Mouse (Mus musculus) CD4-positive, CD25-positive, alpha-beta regulatory T cell (primary cell): ENCODE measurements around the gene Olfr1341. TPM values are rescaled to one million over a fixed set of nuclear protein-coding genes. Genes with fewer than 3 reads are reported as not detected.

Experiments
- polyA plus RNA-seq: library from polyadenylated mRNA; unstranded; fragments of 100-300 nt; shearing (Covaris generic); gene quantifications from one replicate; pipeline ENCODE4 v1.2.1, GENCODE M21; 2017

Gene Olfr1341
- polyA plus RNA-seq: 0.10 TPM

DNA sequence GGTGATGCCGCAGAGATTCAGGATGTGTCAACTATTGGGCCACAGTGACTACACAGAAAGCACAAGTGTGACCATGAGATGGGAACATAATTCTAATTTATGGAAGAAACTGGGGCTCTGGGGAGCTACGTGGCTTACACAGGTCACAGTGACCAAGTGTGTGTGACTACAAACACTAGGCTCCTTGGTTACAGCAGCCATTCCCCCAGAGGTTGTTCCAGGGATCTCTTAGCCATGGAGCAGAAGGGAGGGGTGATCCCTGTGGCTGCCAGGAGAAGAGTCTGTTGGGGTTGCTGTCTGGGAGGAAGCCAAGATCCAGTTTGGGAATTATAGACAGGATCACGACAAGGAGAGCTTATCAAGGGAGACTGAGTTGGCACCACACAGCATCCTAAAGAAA is at the start of gene Olfr1341:
TSS of gene Olfr1341 (plus strand) at position 301 of the 400 bp plus-strand sequence.

DNA sequence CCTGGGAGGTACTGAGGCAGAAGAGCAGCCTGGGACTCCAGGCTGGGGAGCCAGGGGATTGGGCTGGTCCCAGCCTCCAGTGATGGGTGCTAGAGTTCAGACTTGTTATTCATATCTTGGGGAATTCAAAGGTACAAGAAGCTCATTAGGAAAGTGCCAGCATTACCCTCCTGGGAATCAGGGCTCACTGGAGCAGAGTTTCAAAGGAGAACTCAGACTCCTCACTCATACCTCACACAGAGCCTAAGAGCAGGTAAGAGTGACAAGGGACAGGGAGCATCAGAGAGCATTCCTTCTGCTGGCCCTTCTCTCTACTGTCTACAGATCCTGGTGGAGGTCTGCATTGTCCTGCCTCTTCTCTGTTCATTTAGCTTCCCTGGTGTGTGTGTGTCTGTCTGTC is 44.7 kb upstream of the Olfr1341 start, which contains the start of gene Olfr62:
TSS of gene Olfr62 (plus strand) at position 301 of the 400 bp plus-strand sequence.

DNA sequence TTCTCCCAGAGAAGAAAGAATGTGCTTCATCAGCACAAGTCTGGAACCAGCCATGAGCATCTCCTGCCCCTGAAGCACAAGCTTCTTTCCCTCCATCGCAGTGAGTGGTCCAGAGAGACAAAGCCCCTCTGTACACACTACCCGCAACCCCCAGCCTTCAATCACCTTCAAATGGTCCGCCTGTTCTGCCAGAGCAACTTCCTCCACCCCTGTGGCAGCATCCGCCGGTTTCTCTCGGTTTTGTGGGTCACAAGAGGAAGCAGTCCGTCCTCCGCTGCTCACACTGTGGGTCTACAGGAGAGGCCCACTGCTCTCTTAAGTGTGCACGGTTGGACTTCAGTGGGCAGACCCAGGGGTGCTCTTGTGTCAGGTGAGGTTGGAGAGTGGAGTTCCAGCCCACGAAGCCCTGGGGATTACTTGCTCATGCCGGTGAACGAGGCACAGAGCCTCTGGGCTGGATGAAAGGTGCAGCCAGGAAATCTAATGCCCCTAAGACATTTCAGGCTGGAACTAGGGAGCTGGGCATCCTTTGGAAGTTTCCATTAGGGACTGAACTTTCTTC is 10.8 kb upstream of the Olfr1341 start, which contains the start of gene Olfr1342:
TSS of gene Olfr1342 (minus strand) at position 345 of the 562 bp plus-strand sequence.

DNA sequence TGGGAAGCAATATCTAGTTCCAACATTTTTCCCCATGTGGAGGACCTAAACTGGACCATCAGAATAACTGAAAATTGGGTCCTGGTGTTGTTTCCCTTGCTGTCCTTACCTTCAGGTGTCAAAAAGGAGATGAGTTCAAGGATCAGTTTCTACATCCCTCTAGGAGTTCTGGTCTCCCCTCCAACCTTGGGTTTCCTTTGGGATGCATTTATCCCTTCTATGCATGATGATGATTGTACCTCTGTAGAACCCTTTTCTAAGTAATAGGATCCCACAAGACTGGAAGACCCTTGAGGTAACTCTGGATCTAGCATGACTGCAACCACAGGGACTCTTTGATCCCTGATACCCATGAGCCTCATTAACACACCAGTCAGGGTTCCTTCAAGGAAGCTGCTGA is 16.5 kb downstream of the Olfr1341 start, which contains the start of gene Olfr1340:
TSS of gene Olfr1340 (plus strand) at position 301 of the 400 bp plus-strand sequence.

DNA sequence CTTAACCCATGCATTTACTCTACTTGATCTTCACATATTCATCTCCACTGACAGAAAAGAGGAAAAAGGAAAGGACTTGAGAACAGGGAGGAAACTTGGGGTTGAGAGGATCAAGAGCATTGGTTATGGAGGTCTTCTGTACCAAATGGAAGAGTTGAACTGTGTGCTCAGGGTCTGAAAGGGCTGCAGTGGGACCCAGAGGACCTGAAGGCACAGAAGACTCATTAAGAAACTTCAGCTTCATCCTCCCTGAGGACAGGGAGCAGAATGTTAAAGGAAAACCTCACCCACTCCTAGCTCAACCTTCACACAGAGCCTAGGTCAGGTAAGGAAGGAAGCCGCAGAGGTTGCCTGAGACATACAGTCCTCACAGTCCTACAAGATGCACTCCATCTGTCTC is 28.6 kb downstream of the Olfr1341 start, which contains the start of gene Olfr1339:
TSS of gene Olfr1339 (plus strand) at position 301 of the 400 bp plus-strand sequence.

DNA sequence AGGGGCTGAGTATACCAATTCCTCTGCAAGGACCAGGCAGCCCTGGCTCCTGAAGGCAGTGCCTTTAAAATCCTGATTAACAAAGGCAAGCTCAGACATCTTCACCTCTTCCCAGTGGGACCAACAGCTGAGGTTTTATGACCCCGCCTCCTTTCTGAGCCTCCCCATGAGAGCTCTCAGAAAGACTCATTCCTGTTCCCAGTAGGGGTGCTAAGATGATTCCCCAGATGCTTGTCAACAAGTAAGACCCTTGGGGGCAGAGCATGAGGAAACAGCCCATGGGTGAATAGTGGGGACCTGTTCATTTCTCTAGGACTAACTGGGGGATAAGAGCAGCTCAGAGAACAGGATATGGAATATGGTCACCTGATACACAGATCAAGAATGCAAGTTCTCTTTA is 55.3 kb downstream of the Olfr1341 start, which contains the start of gene Olfr1338:
TSS of gene Olfr1338 (minus strand) at position 101 of the 400 bp plus-strand sequence.

Other genes with a start within 250 kb of the Olfr1341 start
- gene Mpl, start 246.0 kb upstream of the Olfr1341 start, polyA plus RNA-seq: not detected
- not detected for gene Tie1, start 213.5 kb upstream of the Olfr1341 start, polyA plus RNA-seq
- not detected for gene 2610528J11Rik, start 176.5 kb upstream of the Olfr1341 start, polyA plus RNA-seq
- gene Tmem125, start 159.5 kb upstream of the Olfr1341 start, polyA plus RNA-seq: 0.19 TPM
- gene Cfap57, start 82.7 kb upstream of the Olfr1341 start, polyA plus RNA-seq: not detected
- gene Ebna1bp2, start 82.7 kb upstream of the Olfr1341 start, polyA plus RNA-seq: 170 TPM
- not detected for gene Olfr62, start 44.6 kb upstream of the Olfr1341 start, polyA plus RNA-seq
- not detected for gene Olfr1342, start 10.8 kb upstream of the Olfr1341 start, polyA plus RNA-seq
- 0.07 TPM for gene Olfr1340, start 16.6 kb downstream of the Olfr1341 start, polyA plus RNA-seq
- not detected for gene Olfr1339, start 28.7 kb downstream of the Olfr1341 start, polyA plus RNA-seq
- not detected for gene Olfr1338, start 55.2 kb downstream of the Olfr1341 start, polyA plus RNA-seq
- not detected for gene Olfr1337, start 79.1 kb downstream of the Olfr1341 start, polyA plus RNA-seq
- gene Olfr1335, start 106.4 kb downstream of the Olfr1341 start, polyA plus RNA-seq: not detected
- gene Olfr1333, start 132.8 kb downstream of the Olfr1341 start, polyA plus RNA-seq: not detected
- not detected for gene Olfr1331, start 161.1 kb downstream of the Olfr1341 start, polyA plus RNA-seq
- gene Olfr1330, start 185.1 kb downstream of the Olfr1341 start, polyA plus RNA-seq: not detected
- gene Olfr1329, start 213.9 kb downstream of the Olfr1341 start, polyA plus RNA-seq: not detected
- not detected for gene Olfr1328, start 235.1 kb downstream of the Olfr1341 start, polyA plus RNA-seq